Mouse (Mus musculus) thymus, adult 2 months (tissue): ENCODE results near the gene Dgcr6. TPM values are rescaled to one million over a fixed set of nuclear protein-coding genes. Genes with fewer than 3 reads are reported as not detected.
"Not testable (repeated sequence)": the region's sequence is repeated elsewhere in the genome, so short reads cannot be mapped to it uniquely, and the experiment has no call there.

ENCODE experiments used
- DNase-seq: peaks from one replicate; pipeline ENCODE4 v3.0.0; 2021
- H3K27ac ChIP-seq: fragments of 200-500 bp; 2 replicates; pipeline ENCODE4 v1.5.1; 2012; ENCODE audit warnings: low read length, control low read depth; ENCODE audit not compliant: control insufficient read depth, insufficient read depth
- H3K27me3 ChIP-seq: fragments of 200-500 bp; 2 replicates; pipeline ENCODE4 v1.6.1; 2012; ENCODE audit warnings: mild to moderate bottlenecking, low read length, moderate library complexity, mixed read lengths; ENCODE audit not compliant: control insufficient read depth, insufficient read depth
- H3K36me3 ChIP-seq: fragments of 200-500 bp; 2 replicates; pipeline ENCODE4 v1.6.1; 2012; ENCODE audit warnings: mild to moderate bottlenecking, low read length, moderate library complexity; ENCODE audit not compliant: control insufficient read depth, insufficient read depth
- H3K4me1 ChIP-seq: fragments of 200-500 bp; replicated peaks from 2 replicates; pipeline ENCODE4 v1.6.1; 2012; ENCODE audit warnings: low read length; ENCODE audit not compliant: control insufficient read depth, insufficient read depth
- H3K4me3 ChIP-seq: fragments of 200-500 bp; 2 replicates; pipeline ENCODE4 v1.5.1; 2012; ENCODE audit warnings: mild to moderate bottlenecking, low read length, control low read depth, moderate library complexity; ENCODE audit not compliant: control insufficient read depth, insufficient read depth
- CTCF ChIP-seq: fragments of 200-500 bp; IDR thresholded peaks from 2 replicates; pipeline ENCODE4 v1.5.1; 2012; ENCODE audit warnings: mild to moderate bottlenecking, control low read depth, low read length, moderate library complexity, borderline replicate concordance; ENCODE audit not compliant: control insufficient read depth, poor library complexity, insufficient read depth; ENCODE audit errors: extremely low read depth
- POLR2A ChIP-seq: fragments of 200-500 bp; IDR thresholded peaks from 2 replicates; pipeline ENCODE4 v1.6.1; 2012; ENCODE audit warnings: mild to moderate bottlenecking, low read length, control low read depth, moderate library complexity; ENCODE audit not compliant: control insufficient read depth, poor library complexity, insufficient read depth; ENCODE audit errors: extremely low read depth
- WGBS: fragments of 180-500 bp; shearing (Covaris S2); methylation state at CpG from one replicate; pipeline ENCODE4 v1.1.7; 2018; 5-methylcytosine and 5-hydroxymethylcytosine counted together
- polyA plus RNA-seq: library from polyadenylated mRNA; depleted of rRNA; stranded (reverse); fragments of >200 nt; gene quantifications from 2 replicates; pipeline ENCODE4 v1.2.3, GENCODE M21; 2012; rRNA removed

Gene Dgcr6
- 110 and 117 TPM in 2 replicates for polyA plus RNA-seq

GRCm38 (mm10) chr16:18052731-18053202 lies at the start of gene Dgcr6:
Gene Dgcr6, plus strand, starts transcription at chr16:18052860.
- DNase-seq = peak; percentile 61
- Histone ChIP-seq H3K27ac (no peak within 1 kb of the TSS), H3K4me1 (peaks cover 6% of the 10 kb centered on the region; the same call in 1 of the 2 replicates), H3K36me3 (no peaks in the 10 kb centered on the region), H3K27me3 (no peaks in the 10 kb centered on the region), H3K4me3 (no peak within 1 kb of the TSS)
- WGBS = 20% methylated on average over 11 of the region's 11 CpGs
- no peak for TF ChIP-seq POLR2A
- peak; percentile 82; the same call in 1 of the 2 replicates for TF ChIP-seq CTCF

- 0 out of 2 replicates have a peak, but pooled peaks cover 3% of the 10 kb centered on the region for H3K4me1 ChIP-seq
- TF ChIP-seq CTCF (no peak), POLR2A (no peak)
- 33% methylated on average over 5 of the region's 5 CpGs for WGBS
- no peaks in the 10 kb centered on the region for H3K27me3 ChIP-seq
- H3K36me3 ChIP-seq = no peaks in the 10 kb centered on the region
- DNase-seq = peak; percentile 3
- H3K4me3 ChIP-seq = no peak overlapping the region
- H3K27ac ChIP-seq = no peak overlapping the region
These were observed 48.1 kb upstream of the Dgcr6 start for GRCm38 (mm10) chr16:18004589-18004988.

- Histone ChIP-seq H3K4me1 (0 out of 2 replicates have a peak, but pooled peaks cover 3% of the 10 kb centered on the region), H3K36me3 (no peaks in the 10 kb centered on the region), H3K27me3 (no peaks in the 10 kb centered on the region), H3K4me3 (no peak overlapping the region), H3K27ac (no peak overlapping the region)
- TF ChIP-seq POLR2A (no peak), CTCF (no peak)
- 70% methylated on average over 4 of the region's 4 CpGs for WGBS
- DNase-seq = no peak
These were observed 45.6 kb upstream of the Dgcr6 start for GRCm38 (mm10) chr16:18007083-18007482.

- no peaks in the 10 kb centered on the region for H3K27me3 ChIP-seq
- H3K4me1 ChIP-seq = no peaks in the 10 kb centered on the region
- WGBS = 90% methylated on average over 6 of the region's 6 CpGs
- no peak for DNase-seq
- H3K36me3 ChIP-seq = no peaks in the 10 kb centered on the region
- H3K27ac ChIP-seq = no peak overlapping the region
- TF ChIP-seq POLR2A (no peak), CTCF (no peak)
- H3K4me3 ChIP-seq = no peak overlapping the region
These were observed 41.6 kb upstream of the Dgcr6 start for GRCm38 (mm10) chr16:18011101-18011500.

GRCm38 (mm10) chr16:18016482-18016881 lies 36.2 kb upstream of the Dgcr6 start:
- H3K27ac ChIP-seq, H3K4me3 ChIP-seq, H3K36me3 ChIP-seq, H3K27me3 ChIP-seq, DNase-seq, H3K4me1 ChIP-seq: not testable (repeated sequence)
- WGBS = 92% methylated on average over 4 of the region's 4 CpGs

- Histone ChIP-seq H3K4me1 (no peaks in the 10 kb centered on the region), H3K36me3 (no peaks in the 10 kb centered on the region), H3K27ac (no peak overlapping the region), H3K4me3 (no peak overlapping the region), H3K27me3 (no peaks in the 10 kb centered on the region)
- 87% methylated on average over 8 of the region's 8 CpGs for WGBS
- DNase-seq = no peak
- no peak for TF ChIP-seq POLR2A
- TF ChIP-seq CTCF = no peak
These were observed 29.7 kb upstream of the Dgcr6 start for GRCm38 (mm10) chr16:18022780-18023557.
